ENCODE assay signal across 8 mouse cellular contexts in genomic region chr8:105826379-105826778, GRCm38 (mm10). TPM values are rescaled to one million over a fixed set of nuclear protein-coding genes. Genes with fewer than 3 reads are reported as not detected.
DNase-seq lines count a peak whose midpoint lies in the region; ATAC-seq and TF ChIP-seq lines count a peak whose summit lies in the region.

No protein-coding gene starts in this region.

- TF ChIP-seq POLR2A in cerebellum, adult 2 months (IDR thresholded peaks at IDR 0.05; ENCODE audit: borderline replicate concordance, insufficient read depth, low read length), result no peak

- DNase-seq in cerebellum, adult 2 months, result no peak
- no peak for DNase-seq in cerebellum, postnatal 36 days
- DNase-seq in thymus, postnatal 0 days (ENCODE audit: low spot score), result peak; percentile 17
- no peak for DNase-seq in thymus, postnatal 10 days (ENCODE audit: low spot score in 2 of 2)
- no peak for DNase-seq in limb, embryonic 10.5 days (ENCODE audit: low spot score)
- DNase-seq in left cerebral cortex, postnatal 25 days (ENCODE audit: low spot score in 2 of 2), result no peak
- no peak for DNase-seq in right cerebral cortex, postnatal 10 days (ENCODE audit: low spot score in 2 of 2)

- peaks cover 9% of the 10 kb centered on the region; the same call in 1 of the 2 replicates for H3K4me1 ChIP-seq in cerebellum, adult 2 months (ENCODE audit: control insufficient read depth, insufficient read depth, low read length)
- H3K4me1 ChIP-seq in limb, embryonic 10.5 days, result peaks cover 16% of the 10 kb centered on the region
- peaks cover 10% of the 10 kb centered on the region for H3K4me1 ChIP-seq in neural tube, embryonic 14.5 days (ENCODE audit: control insufficient read depth, insufficient read depth, low read length)

- peak overlapping the region; percentile 92 for H3K9ac ChIP-seq in neural tube, embryonic 14.5 days (replicated peaks; ENCODE audit: low read depth, low read length)

- no peaks in the 10 kb centered on the region for H3K27me3 ChIP-seq in cerebellum, adult 2 months (ENCODE audit: control insufficient read depth, insufficient read depth, low read length)
- H3K27me3 ChIP-seq in limb, embryonic 10.5 days (ENCODE audit: low read depth, poor library complexity, severe bottlenecking), result no peaks in the 10 kb centered on the region
- no peaks in the 10 kb centered on the region; the same call in 1 of the 2 replicates for H3K27me3 ChIP-seq in neural tube, embryonic 14.5 days (ENCODE audit: control insufficient read depth, insufficient read depth, low read length)

- H3K27ac ChIP-seq in cerebellum, adult 2 months (ENCODE audit: insufficient read depth, low read length), result 0 out of 2 replicates have a peak overlapping the region, but pooled peaks have one; percentile 23
- H3K27ac ChIP-seq in limb, embryonic 10.5 days, result peak overlapping the region; percentile 90
- peak overlapping the region; percentile 71; the same call in 1 of the 2 replicates for H3K27ac ChIP-seq in neural tube, embryonic 14.5 days (ENCODE audit: low read depth, low read length)

- peak overlapping the region; percentile 97 for H3K4me3 ChIP-seq in cerebellum, adult 2 months (replicated peaks; ENCODE audit: insufficient read depth, low read depth, low read length)
- H3K4me3 ChIP-seq in limb, embryonic 10.5 days, result peak overlapping the region; percentile 82
- peak overlapping the region; percentile 98 for H3K4me3 ChIP-seq in neural tube, embryonic 14.5 days (ENCODE audit: low read depth, low read length)

- peak overlapping the region; percentile 96 for H3K4me2 ChIP-seq in neural tube, embryonic 14.5 days (ENCODE audit: low read depth, low read length)

- H3K9me3 ChIP-seq in limb, embryonic 10.5 days (replicated peaks), result no peaks in the 10 kb centered on the region
- no peaks in the 10 kb centered on the region for H3K9me3 ChIP-seq in neural tube, embryonic 14.5 days (ENCODE audit: control insufficient read depth, low read length)

- no peak for TF ChIP-seq CTCF in cerebellum, adult 2 months (IDR thresholded peaks at IDR 0.05; ENCODE audit: borderline replicate concordance, insufficient read depth, low read depth, low read length)

- intact Hi-C loops in left cerebral cortex, postnatal 25 days (cut with DNase I), result loop anchor here (5.0 kb wide), 1 partner anchor 114 kb away; no protein-coding TSS in a partner anchor

- 2% methylated on average over 4 of the region's 4 CpGs for WGBS in cerebellum, adult 2 months
- 15% methylated on average over 4 of the region's 4 CpGs for WGBS in limb, embryonic 10.5 days
- WGBS in neural tube, embryonic 14.5 days, result 7% methylated on average over 4 of the region's 4 CpGs

- ATAC-seq in neural tube, embryonic 14.5 days (ENCODE audit: low read depth), result no peak

- H3K36me3 ChIP-seq in limb, embryonic 10.5 days, result peaks cover 44% of the 10 kb centered on the region
- peaks cover 14% of the 10 kb centered on the region; the same call in 1 of the 2 replicates for H3K36me3 ChIP-seq in neural tube, embryonic 14.5 days (ENCODE audit: control insufficient read depth, insufficient read depth, low read length)

RNA-seq across cellular contexts. Expression of gene Ranbp10, which starts 0.8 kb away (rescaled TPM):
- polyA plus RNA-seq in cerebellum, adult 2 months (2012; rRNA removed), result 30.5 and 32.1 TPM in 2 replicates
- 8.4 and 9.9 TPM in 2 replicates for polyA plus RNA-seq in thymus, postnatal 0 days (2015; fragmentation: Nextera tagmentation; extraction: Ambion mirVana)
- polyA plus RNA-seq in limb, embryonic 10.5 days (2016; fragmentation: Nextera tagmentation; extraction: Ambion mirVana), result 11.5 and 14.9 TPM in 2 replicates
- polyA plus RNA-seq in neural tube, embryonic 14.5 days (2014; fragmentation: Nextera tagmentation; extraction: Ambion mirVana), result 13.6 and 14.7 TPM in 2 replicates
- total RNA-seq in left cerebral cortex, postnatal 25 days (2021), result 10 to 100 TPM; 24.4 to 25.8 TPM

RNA-seq across cellular contexts. Expression of gene Tsnaxip1, which starts 1.2 kb away (rescaled TPM):
- polyA plus RNA-seq in cerebellum, adult 2 months (2012; rRNA removed), result 0.25 and 0.98 TPM in 2 replicates
- 0.10 and 0.18 TPM in 2 replicates for polyA plus RNA-seq in thymus, postnatal 0 days (2015; fragmentation: Nextera tagmentation; extraction: Ambion mirVana)
- polyA plus RNA-seq in limb, embryonic 10.5 days (2016; fragmentation: Nextera tagmentation; extraction: Ambion mirVana), result 0.10 and 0.14 TPM in 2 replicates
- polyA plus RNA-seq in neural tube, embryonic 14.5 days (2014; fragmentation: Nextera tagmentation; extraction: Ambion mirVana), result 0.26 and 0.28 TPM in 2 replicates
- not detected for total RNA-seq in left cerebral cortex, postnatal 25 days (2021)

RNA-seq across cellular contexts. Expression of gene Cenpt, which starts 26.7 kb away (rescaled TPM):
- polyA plus RNA-seq in cerebellum, adult 2 months (2012; rRNA removed), result 27.8 and 30.8 TPM in 2 replicates
- polyA plus RNA-seq in thymus, postnatal 0 days (2015; fragmentation: Nextera tagmentation; extraction: Ambion mirVana), result 25.1 and 28.2 TPM in 2 replicates
- polyA plus RNA-seq in limb, embryonic 10.5 days (2016; fragmentation: Nextera tagmentation; extraction: Ambion mirVana), result 45.6 and 49.0 TPM in 2 replicates
- polyA plus RNA-seq in neural tube, embryonic 14.5 days (2014; fragmentation: Nextera tagmentation; extraction: Ambion mirVana), result 49.6 and 51.4 TPM in 2 replicates
- total RNA-seq in left cerebral cortex, postnatal 25 days (2021), result 10 to 100 TPM; 14.0 to 16.6 TPM

RNA-seq across cellular contexts. Expression of gene Thap11, which starts 28.6 kb away (rescaled TPM):
- 52.0 and 53.5 TPM in 2 replicates for polyA plus RNA-seq in cerebellum, adult 2 months (2012; rRNA removed)
- 55.4 and 56.2 TPM in 2 replicates for polyA plus RNA-seq in thymus, postnatal 0 days (2015; fragmentation: Nextera tagmentation; extraction: Ambion mirVana)
- polyA plus RNA-seq in limb, embryonic 10.5 days (2016; fragmentation: Nextera tagmentation; extraction: Ambion mirVana), result 85.7 and 90.8 TPM in 2 replicates
- polyA plus RNA-seq in neural tube, embryonic 14.5 days (2014; fragmentation: Nextera tagmentation; extraction: Ambion mirVana), result 44.1 and 54.1 TPM in 2 replicates
- 10 to 100 TPM; 40.0 to 40.4 TPM for total RNA-seq in left cerebral cortex, postnatal 25 days (2021)

RNA-seq across cellular contexts. Expression of gene Nutf2, which starts 34.0 kb away (rescaled TPM):
- polyA plus RNA-seq in cerebellum, adult 2 months (2012; rRNA removed), result 104 and 111 TPM in 2 replicates
- polyA plus RNA-seq in thymus, postnatal 0 days (2015; fragmentation: Nextera tagmentation; extraction: Ambion mirVana), result 169 and 192 TPM in 2 replicates
- 379 and 438 TPM in 2 replicates for polyA plus RNA-seq in limb, embryonic 10.5 days (2016; fragmentation: Nextera tagmentation; extraction: Ambion mirVana)
- polyA plus RNA-seq in neural tube, embryonic 14.5 days (2014; fragmentation: Nextera tagmentation; extraction: Ambion mirVana), result 141 and 176 TPM in 2 replicates
- total RNA-seq in left cerebral cortex, postnatal 25 days (2021), result 10 to 100 TPM; 21.8 to 32.1 TPM

Comparison
In these comparisons a context has a peak if more than half of its experiments do, and no peak if none do; other contexts are left out.
1. H3K27ac ChIP-seq: peak in every context shown above with its lines; median percentile 90 in limb, embryonic 10.5 days; 71 in neural tube, embryonic 14.5 days; 23 in cerebellum, adult 2 months.